Mouse (Mus musculus) C2C12 (cell line): Measurements from ENCODE around the gene Rcc2.

Source experiments
- CEBPB ChIP-seq: IDR thresholded peaks from one replicate; pipeline ENCODE4 v1.6.1; 2011; ENCODE audit warnings: low read depth, mild to moderate bottlenecking, control low read depth, moderate library complexity
- CTCF ChIP-seq: IDR thresholded peaks from one replicate; pipeline ENCODE4 v1.5.1; 2011; ENCODE audit not compliant: control insufficient read depth, insufficient read depth, insufficient read length
- FOSL1 ChIP-seq: IDR thresholded peaks from one replicate; pipeline ENCODE4 v1.8.0; 2011; ENCODE audit warnings: mild to moderate bottlenecking, low read length; ENCODE audit not compliant: poor library complexity, insufficient read depth, severe bottlenecking
- MAX ChIP-seq: IDR thresholded peaks from one replicate; pipeline ENCODE4 v1.6.1; 2011; ENCODE audit warnings: mild to moderate bottlenecking, control low read depth
- MYOD1 ChIP-seq: IDR thresholded peaks from one replicate; pipeline ENCODE4 v1.6.1; 2011; ENCODE audit warnings: low read depth; ENCODE audit not compliant: control insufficient read depth, insufficient read length
- USF1 ChIP-seq: IDR thresholded peaks from one replicate; pipeline ENCODE4 v1.6.1; 2011; ENCODE audit warnings: low read depth, mild to moderate bottlenecking, control low read depth, moderate library complexity

GRCm38 (mm10) chr4:140684881-140685303 lies 15.4 kb upstream of the Rcc2 start:
- no peak for TF ChIP-seq MYOD1
- no peak for TF ChIP-seq CTCF
- no peak for TF ChIP-seq FOSL1
- TF ChIP-seq USF1, result no peak
- no peak for TF ChIP-seq CEBPB
- no peak for TF ChIP-seq MAX
